Mouse (Mus musculus): ENCODE data around the gene Myo10.

DNA sequence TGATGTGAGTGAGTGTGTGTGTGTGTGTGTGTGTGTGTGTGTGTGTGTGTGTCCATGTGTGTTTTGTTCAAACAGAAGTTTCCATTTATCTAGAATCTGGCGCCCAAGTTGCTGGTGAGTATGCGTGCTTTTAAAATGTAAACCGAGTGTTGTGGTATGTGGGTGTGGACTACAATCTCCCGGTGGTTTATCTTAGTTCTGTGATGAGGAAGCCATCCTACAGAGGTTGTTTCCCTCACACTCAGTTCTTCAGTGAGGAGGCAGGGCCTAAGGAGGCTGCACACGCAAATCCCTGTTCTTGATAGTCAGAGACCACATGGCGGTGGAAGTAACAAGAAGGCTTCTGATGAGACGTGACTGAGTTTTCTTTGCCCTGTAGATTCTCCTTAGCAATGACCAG, 73.6 kb downstream of the Myo10 start:
- TF ChIP-seq POLR2A (IDR thresholded peaks at IDR 0.05; ENCODE audit: control insufficient read depth, extremely low read depth, insufficient read depth, low read length, poor library complexity) (no peak), CTCF (IDR thresholded peaks at IDR 0.05; ENCODE audit: borderline replicate concordance, control insufficient read depth, extremely low read depth, insufficient read depth, low read length, poor library complexity) (no peak)
